Mouse (Mus musculus) midbrain, embryonic 16.5 days (tissue): ENCODE data around the gene Lrmda. TPM values are rescaled to one million over a fixed set of nuclear protein-coding genes. Genes with fewer than 3 reads are reported as not detected.
A peak's percentile ranks its signal among the peaks of the same experiment; 100 is the strongest.

Source experiments
- ATAC-seq: fragments of 200-750 bp; cut with Nextera tagmentation; 2 replicates; pipeline ENCODE4 v1.8.0; 2017; ENCODE audit warnings: moderate TSS enrichment
- H3K27ac ChIP-seq: fragments of 300-500 bp; sonication (generic); 2 replicates; pipeline ENCODE4 v1.5.1; 2014; ENCODE audit warnings: mild to moderate bottlenecking, low read length, mixed read lengths
- H3K27me3 ChIP-seq: fragments of 300-500 bp; sonication (generic); 2 replicates; pipeline ENCODE4 v1.6.1; 2014; ENCODE audit warnings: low read depth, low read length, mixed read lengths; ENCODE audit not compliant: control insufficient read depth, insufficient read depth
- H3K36me3 ChIP-seq: fragments of 300-500 bp; sonication (generic); 2 replicates; pipeline ENCODE4 v1.6.1; 2014; ENCODE audit warnings: mild to moderate bottlenecking, low read length, moderate library complexity, mixed read lengths; ENCODE audit not compliant: control insufficient read depth, insufficient read depth
- H3K4me1 ChIP-seq: fragments of 300-500 bp; sonication (generic); 2 replicates; pipeline ENCODE4 v1.6.1; 2014; ENCODE audit warnings: mild to moderate bottlenecking, low read length, mixed read lengths; ENCODE audit not compliant: control insufficient read depth, insufficient read depth
- H3K4me2 ChIP-seq: fragments of 300-500 bp; sonication (generic); 2 replicates; pipeline ENCODE4 v1.6.1; 2014; ENCODE audit warnings: mild to moderate bottlenecking, low read length, mixed read lengths
- H3K4me3 ChIP-seq: fragments of 300-500 bp; sonication (generic); 2 replicates; pipeline ENCODE4 v1.5.1; 2014; ENCODE audit warnings: low read depth, mild to moderate bottlenecking, low read length, moderate library complexity, mixed read lengths
- H3K9ac ChIP-seq: fragments of 300-500 bp; sonication (generic); 2 replicates; pipeline ENCODE4 v1.6.1; 2014; ENCODE audit warnings: low read depth, low read length, mixed read lengths
- H3K9me3 ChIP-seq: fragments of 300-500 bp; sonication (generic); replicated peaks from 2 replicates; pipeline ENCODE4 v1.6.1; 2014; ENCODE audit warnings: mild to moderate bottlenecking, low read length, mixed read lengths; ENCODE audit not compliant: control insufficient read depth, poor library complexity, severe bottlenecking
- WGBS: fragments of 180-500 bp; shearing (Covaris S2); extraction: QIAGEN DNeasy Blood & Tissue Kit; methylation state at CpG from one replicate; pipeline ENCODE4 v1.1.7; 2014; 5-methylcytosine and 5-hydroxymethylcytosine counted together
- polyA plus RNA-seq: library from polyadenylated mRNA; unstranded; fragments of >200 nt; fragmentation: Nextera tagmentation; extraction: Ambion mirVana; gene quantifications from 2 replicates; pipeline ENCODE4 v1.2.1, GENCODE M21; 2015

The Lrmda gene
- polyA plus RNA-seq, 1 experiment from 2014 or later, result not detected

DNA sequence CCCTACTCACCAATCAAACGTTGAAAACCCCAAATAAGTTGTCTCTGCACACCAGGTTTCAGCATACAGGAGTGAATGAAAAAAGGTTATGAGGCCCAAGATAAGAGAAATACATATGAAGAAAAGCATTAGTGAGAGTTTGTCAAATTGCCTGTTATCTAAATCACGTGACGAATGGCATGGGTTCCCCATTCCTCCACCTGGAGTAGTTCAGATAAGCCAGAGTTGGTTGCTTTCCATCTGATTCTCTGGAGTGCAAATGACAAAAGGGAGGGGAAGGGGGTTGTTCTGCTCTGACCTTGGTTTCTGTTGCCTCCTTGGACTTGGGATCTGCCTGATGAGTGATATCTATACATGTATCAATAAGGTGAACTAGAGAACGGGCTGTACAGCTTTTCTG lies 723.8 kb downstream of the Lrmda start:
- no peak overlapping the region for H3K4me3 ChIP-seq
- no peak for ATAC-seq
- no peak overlapping the region for H3K27ac ChIP-seq
- H3K9me3 ChIP-seq, result no peaks in the 10 kb centered on the region
- H3K9ac ChIP-seq, result no peak overlapping the region
- H3K36me3 ChIP-seq, result no peaks in the 10 kb centered on the region
- peaks cover 3% of the 10 kb centered on the region for H3K27me3 ChIP-seq
- peaks cover 9% of the 10 kb centered on the region for H3K4me1 ChIP-seq
- no peak overlapping the region for H3K4me2 ChIP-seq
- WGBS, result 82% methylated on average over 4 of the region's 4 CpGs

DNA sequence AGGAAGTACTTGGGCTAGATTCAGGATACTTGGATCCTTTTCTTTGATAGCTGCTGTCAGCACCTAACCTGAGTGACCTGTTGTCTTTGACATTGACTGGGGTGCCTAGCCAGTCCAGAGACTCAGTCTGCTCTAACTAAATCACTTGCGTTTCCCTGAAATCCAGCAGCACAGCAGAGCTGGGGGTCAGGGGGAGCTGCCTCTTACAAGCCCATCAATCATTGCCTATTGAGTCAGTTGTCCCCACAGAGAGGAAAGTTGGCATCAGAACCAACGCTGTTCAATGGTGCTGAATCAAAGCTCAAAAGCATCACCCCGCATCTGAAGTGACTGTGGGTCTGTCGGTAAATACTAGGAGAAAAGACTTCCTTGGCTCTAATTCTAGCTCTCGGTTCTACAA lies 725.2 kb downstream of the Lrmda start:
- no peak for ATAC-seq
- no peaks in the 10 kb centered on the region for H3K36me3 ChIP-seq

DNA sequence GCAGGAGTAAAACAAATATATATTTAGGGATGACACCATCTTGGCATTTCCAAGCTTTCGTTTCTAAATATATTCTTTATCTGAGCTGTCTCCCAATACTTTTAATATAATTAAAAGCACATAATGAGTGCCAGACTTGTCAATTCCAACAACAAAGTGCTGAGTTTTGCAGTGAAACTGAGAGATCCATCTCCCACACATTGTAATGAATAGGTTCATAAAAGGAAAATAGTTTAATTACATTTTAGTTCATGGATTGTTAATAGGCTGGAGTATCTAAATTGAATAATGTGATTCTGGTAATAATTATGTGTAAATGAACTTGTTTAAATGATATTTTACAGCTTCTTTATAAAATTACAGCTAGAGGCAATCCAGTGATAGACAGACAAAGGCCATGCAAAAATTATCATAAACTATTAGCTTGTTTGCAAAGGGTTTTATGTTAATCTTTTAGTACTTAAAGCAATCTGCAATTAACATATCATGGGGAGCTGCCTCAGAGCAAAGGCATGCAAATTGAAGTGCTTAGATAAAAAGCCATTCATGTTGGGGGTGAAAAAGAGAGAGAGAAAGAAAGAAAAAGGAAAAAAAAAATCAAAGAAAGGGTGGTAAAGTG lies 725.9 kb downstream of the Lrmda start:
- Histone ChIP-seq H3K27ac (no peak overlapping the region), H3K9ac (no peak overlapping the region), H3K4me1 (peaks cover 9% of the 10 kb centered on the region), H3K4me2 (no peak overlapping the region), H3K36me3 (no peaks in the 10 kb centered on the region), H3K27me3 (peaks cover 3% of the 10 kb centered on the region), H3K9me3 (no peaks in the 10 kb centered on the region), H3K4me3 (no peak overlapping the region)
- 29% methylated on average over 1 of the region's 1 CpGs for WGBS
- peak; percentile 67; the same call in 1 of the 2 replicates for ATAC-seq

More for the DNA sequence above, 725.2 kb downstream of the Lrmda start:
- H3K9ac ChIP-seq, result no peak overlapping the region
- no peak overlapping the region for H3K4me3 ChIP-seq
- H3K4me2 ChIP-seq, result no peak overlapping the region
- WGBS, result 16% methylated on average over 5 of the region's 5 CpGs
- H3K4me1 ChIP-seq, result peaks cover 9% of the 10 kb centered on the region
- H3K9me3 ChIP-seq, result no peaks in the 10 kb centered on the region
- no peak overlapping the region for H3K27ac ChIP-seq
- H3K27me3 ChIP-seq, result peaks cover 3% of the 10 kb centered on the region

DNA sequence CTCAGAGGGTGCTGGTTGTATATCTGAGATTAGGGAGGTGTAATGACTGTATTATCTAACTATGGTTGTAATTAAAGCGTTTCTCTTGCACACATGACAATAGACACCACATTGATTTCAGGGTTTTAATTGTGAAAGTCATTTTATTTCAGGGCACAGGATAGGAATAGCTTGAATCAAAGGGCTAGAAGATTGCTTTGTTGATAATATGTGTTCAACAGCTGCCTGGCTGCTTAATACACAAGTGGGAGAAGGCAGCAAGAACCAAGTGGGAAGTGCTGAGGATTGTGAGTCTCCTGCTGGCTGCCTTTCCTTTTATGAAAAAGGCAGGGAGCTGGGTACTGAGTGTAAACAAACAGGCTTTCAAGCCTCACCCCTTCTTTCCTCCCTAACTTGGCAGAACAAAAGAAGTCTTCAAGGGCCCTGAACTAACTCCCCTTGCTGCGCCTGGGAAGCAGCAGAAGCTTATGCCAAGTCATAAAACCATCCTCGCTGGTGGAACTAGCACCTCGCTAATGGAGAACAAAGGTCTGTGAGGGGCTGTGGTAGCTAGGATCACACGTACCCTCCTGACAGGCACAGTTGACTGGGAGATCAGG lies 726.5 kb downstream of the Lrmda start:
- H3K9ac ChIP-seq, result no peak overlapping the region
- H3K4me3 ChIP-seq, result no peak overlapping the region
- no peak overlapping the region; the same call in 1 of the 2 replicates for H3K4me2 ChIP-seq
- peak; percentile 32; the same call in 1 of the 2 replicates for ATAC-seq
- H3K27ac ChIP-seq, result peak overlapping the region; percentile 60; the same call in 1 of the 2 replicates
- H3K36me3 ChIP-seq, result no peaks in the 10 kb centered on the region
- peaks cover 9% of the 10 kb centered on the region for H3K4me1 ChIP-seq
- no peaks in the 10 kb centered on the region for H3K9me3 ChIP-seq
- 4% methylated on average over 5 of the region's 5 CpGs for WGBS
- peaks cover 3% of the 10 kb centered on the region for H3K27me3 ChIP-seq

- Histone ChIP-seq H3K36me3 (no peaks in the 10 kb centered on the region), H3K4me2 (no peak overlapping the region), H3K9me3 (no peaks in the 10 kb centered on the region), H3K9ac (no peak overlapping the region), H3K4me3 (no peak overlapping the region), H3K27ac (no peak overlapping the region), H3K27me3 (no peaks in the 10 kb centered on the region; the same call in 1 of the 2 replicates), H3K4me1 (peaks cover 9% of the 10 kb centered on the region)
- WGBS, result 97% methylated on average over 5 of the region's 5 CpGs
- ATAC-seq, result no peak
Observed at GRCm38 (mm10) chr14:22747816-22748215, 728.3 kb downstream of the Lrmda start.

GRCm38 (mm10) chr14:22750409-22750808 lies 730.9 kb downstream of the Lrmda start:
- Histone ChIP-seq H3K9me3 (no peaks in the 10 kb centered on the region), H3K36me3 (no peaks in the 10 kb centered on the region), H3K27me3 (no peaks in the 10 kb centered on the region), H3K27ac (no peak overlapping the region), H3K9ac (no peak overlapping the region), H3K4me3 (no peak overlapping the region), H3K4me2 (no peak overlapping the region), H3K4me1 (peaks cover 9% of the 10 kb centered on the region)
- ATAC-seq, result no peak

- Histone ChIP-seq H3K4me2 (no peak overlapping the region), H3K27ac (no peak overlapping the region), H3K9ac (no peak overlapping the region), H3K36me3 (no peaks in the 10 kb centered on the region), H3K4me3 (no peak overlapping the region), H3K27me3 (peaks cover 4% of the 10 kb centered on the region; the same call in 1 of the 2 replicates), H3K9me3 (no peaks in the 10 kb centered on the region), H3K4me1 (peaks cover 3% of the 10 kb centered on the region)
- 84% methylated on average over 10 of the region's 10 CpGs for WGBS
- ATAC-seq, result no peak
Observed at GRCm38 (mm10) chr14:22751290-22751689, 731.8 kb downstream of the Lrmda start.

GRCm38 (mm10) chr14:22754633-22755032 lies 735.1 kb downstream of the Lrmda start:
- ATAC-seq, result no peak
- no peak overlapping the region for H3K27ac ChIP-seq
- peaks cover 4% of the 10 kb centered on the region; the same call in 1 of the 2 replicates for H3K27me3 ChIP-seq
- no peaks in the 10 kb centered on the region for H3K4me1 ChIP-seq
- H3K9me3 ChIP-seq, result no peaks in the 10 kb centered on the region
- H3K36me3 ChIP-seq, result no peaks in the 10 kb centered on the region
- H3K4me3 ChIP-seq, result no peak overlapping the region
- 95% methylated on average over 5 of the region's 5 CpGs for WGBS
- H3K9ac ChIP-seq, result no peak overlapping the region
- no peak overlapping the region for H3K4me2 ChIP-seq

GRCm38 (mm10) chr14:22757493-22757892 lies 738.0 kb downstream of the Lrmda start:
- Histone ChIP-seq H3K27ac (no peak overlapping the region), H3K9me3 (peaks cover 3% of the 10 kb centered on the region), H3K9ac (no peak overlapping the region), H3K27me3 (peaks cover 4% of the 10 kb centered on the region; the same call in 1 of the 2 replicates), H3K4me1 (no peaks in the 10 kb centered on the region), H3K4me3 (no peak overlapping the region), H3K4me2 (no peak overlapping the region), H3K36me3 (no peaks in the 10 kb centered on the region)
- 95% methylated on average over 3 of the region's 3 CpGs for WGBS
- no peak for ATAC-seq
